In the genomic region with DNA sequence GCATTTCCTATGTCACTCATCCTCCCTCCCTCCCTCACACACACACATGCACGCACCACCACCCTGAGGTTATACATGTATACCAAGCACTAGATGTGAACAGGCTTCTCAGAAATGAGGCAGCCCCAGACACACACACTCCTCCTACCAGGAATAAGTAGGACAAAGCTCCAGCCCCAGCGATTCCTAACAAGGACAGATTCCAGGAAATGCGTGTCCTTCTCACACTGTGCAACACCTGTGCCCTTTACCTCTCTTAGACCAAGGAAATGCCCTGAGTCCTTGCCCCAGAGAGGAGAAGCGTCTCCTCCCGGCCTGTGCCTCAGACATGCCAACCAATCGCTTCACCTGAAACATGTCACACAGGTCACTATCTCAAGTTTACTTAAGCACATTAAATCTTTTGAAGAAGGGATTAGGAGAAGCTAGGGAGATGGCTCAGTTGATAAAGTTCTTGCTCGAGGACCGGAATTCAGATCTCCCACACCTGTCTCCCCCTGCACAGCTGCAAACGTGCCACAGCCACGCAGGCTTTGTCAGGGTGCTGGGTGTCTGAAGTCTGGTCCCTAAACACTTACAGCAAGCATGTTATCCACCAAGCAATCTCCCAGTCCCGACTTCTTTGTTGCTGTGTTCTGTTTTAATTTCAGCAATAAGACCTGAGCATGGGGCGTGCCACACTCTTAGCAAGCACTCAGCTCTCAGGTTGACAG, we compare ENCODE assay signal across 14 mouse cellular contexts. TPM values are rescaled to one million over a fixed set of nuclear protein-coding genes. Genes with fewer than 3 reads are reported as not detected.
A peak's percentile ranks its signal among the peaks of the same experiment; 100 is the strongest.
DNase-seq lines count a peak whose midpoint lies in the region; ATAC-seq and TF ChIP-seq lines count a peak whose summit lies in the region.
"Had no signal": no experiment of that assay in that cellular context is flagged by ENCODE, and none has a peak within 500 bp of the region (broad histone marks: within the 10 kb centered on the region; RNA-seq: fewer than 3 reads in every experiment).

No protein-coding gene starts in this region.

- no peak for DNase-seq in gastrocnemius, adult 2 months
- no peak for DNase-seq in gastrocnemius, postnatal 14 days
- DNase-seq in 3T3-L1 (ENCODE audit: low read depth, low spot score) = peak; percentile 6
- peak; percentile 41 for DNase-seq in cerebellum, adult 8-10 months
- no peak for DNase-seq in right cerebral cortex, postnatal 36 days (ENCODE audit: low spot score in 2 of 2)
- no peak for DNase-seq in retina, postnatal 1 day
- DNase-seq: kidney, adult 9 months had no signal

- no peak overlapping the region for H3K4me2 ChIP-seq in midbrain, embryonic 16.5 days (ENCODE audit: low read length)
- H3K4me2 ChIP-seq: liver, embryonic 15.5 days; midbrain, embryonic 12.5 days; neural tube, embryonic 15.5 days had no signal

- H3K9ac ChIP-seq in midbrain, embryonic 16.5 days (ENCODE audit: low read depth, low read length) = no peak overlapping the region
- H3K9ac ChIP-seq: liver, embryonic 15.5 days; midbrain, embryonic 12.5 days; neural tube, embryonic 15.5 days had no signal

- H3K27ac ChIP-seq in gastrocnemius, adult 2 months = peak overlapping the region; percentile 62; the same call in 1 of the 2 replicates
- peak overlapping the region; percentile 19; the same call in 1 of the 2 replicates for H3K27ac ChIP-seq in olfactory bulb, adult 2 months (ENCODE audit: insufficient read depth, low read depth, low read length)
- H3K27ac ChIP-seq in midbrain, embryonic 16.5 days (ENCODE audit: low read length) = no peak overlapping the region
- H3K27ac ChIP-seq: left cerebral cortex, adult 2 months; liver, embryonic 15.5 days; midbrain, embryonic 12.5 days; neural tube, embryonic 15.5 days had no signal

- no peak for ATAC-seq in midbrain, embryonic 16.5 days

- no peak for TF ChIP-seq POLR2A in olfactory bulb, adult 2 months (IDR thresholded peaks at IDR 0.05; ENCODE audit: insufficient read depth, low read depth, low read length)

- no peak overlapping the region; the same call in 1 of the 2 replicates for H3K4me3 ChIP-seq in gastrocnemius, adult 2 months
- no peak overlapping the region for H3K4me3 ChIP-seq in olfactory bulb, adult 2 months (ENCODE audit: insufficient read depth, low read depth, low read length)
- no peak overlapping the region for H3K4me3 ChIP-seq in midbrain, embryonic 16.5 days (ENCODE audit: low read depth, low read length)
- H3K4me3 ChIP-seq: left cerebral cortex, adult 2 months; liver, embryonic 15.5 days; midbrain, embryonic 12.5 days; neural tube, embryonic 15.5 days had no signal

- 60% methylated on average over 12 of the region's 12 CpGs for WGBS in olfactory bulb, adult 2 months
- 80% methylated on average over 12 of the region's 12 CpGs for WGBS in midbrain, embryonic 16.5 days

- peaks cover 63% of the 10 kb centered on the region for H3K4me1 ChIP-seq in olfactory bulb, adult 2 months (ENCODE audit: control insufficient read depth, insufficient read depth, low read length)
- peaks cover 2% of the 10 kb centered on the region for H3K4me1 ChIP-seq in midbrain, embryonic 16.5 days (ENCODE audit: control insufficient read depth, insufficient read depth, low read length)

- intact Hi-C loops in gastrocnemius, adult 2 months (cut with DNase I) = no loop called here
- intact Hi-C loops in gastrocnemius, postnatal 14 days (cut with DNase I; ENCODE audit: low total_unique reads) = no loop called here

- TF ChIP-seq CTCF in gastrocnemius, adult 2 months (IDR thresholded peaks at IDR 0.05) = no peak
- no peak for TF ChIP-seq CTCF in olfactory bulb, adult 2 months (IDR thresholded peaks at IDR 0.05; ENCODE audit: insufficient read depth, low read depth, low read length)

- H3K9me3 ChIP-seq in midbrain, embryonic 16.5 days (replicated peaks; ENCODE audit: control insufficient read depth, low read length, poor library complexity, severe bottlenecking) = no peaks in the 10 kb centered on the region
- H3K9me3 ChIP-seq: liver, embryonic 15.5 days; midbrain, embryonic 12.5 days; neural tube, embryonic 15.5 days had no signal

- H3K36me3 ChIP-seq in midbrain, embryonic 16.5 days (ENCODE audit: control insufficient read depth, insufficient read depth, low read length) = 0 out of 2 replicates have a peak, but pooled peaks cover under 1% of the 10 kb centered on the region

- H3K27me3 ChIP-seq in midbrain, embryonic 16.5 days (ENCODE audit: control insufficient read depth, insufficient read depth, low read depth, low read length) = no peaks in the 10 kb centered on the region
- H3K27me3 ChIP-seq: liver, embryonic 15.5 days; midbrain, embryonic 12.5 days; neural tube, embryonic 15.5 days had no signal

RNA-seq across cellular contexts. Expression of a gene that starts 25.5 kb away (rescaled TPM):
- 10 to 100 TPM; 31.1 to 35.9 TPM for total RNA-seq in gastrocnemius, adult 2 months (2021)
- total RNA-seq in gastrocnemius, postnatal 14 days (2021) = 10 to 100 TPM; 34.4 to 36.8 TPM
- 129 TPM in 1 of 2 replicates, not detected in the other for polyA plus RNA-seq in olfactory bulb, adult 2 months (2012; ENCODE audit: insufficient read depth, insufficient read length, low replicate concordance, missing spikeins)
- polyA plus RNA-seq in midbrain, embryonic 16.5 days (2015; fragmentation: Nextera tagmentation; extraction: Ambion mirVana) = 54.1 and 57.9 TPM in 2 replicates

RNA-seq across cellular contexts. Expression of a gene that starts 53.7 kb away (rescaled TPM):
- total RNA-seq in gastrocnemius, adult 2 months (2021) = 10 to 100 TPM in 1 of 2 experiments, 1 to 10 TPM in 1; 7.9 to 21.0 TPM
- 10 to 100 TPM in 1 of 2 experiments, 1 to 10 TPM in 1; 8.9 to 20.7 TPM for total RNA-seq in gastrocnemius, postnatal 14 days (2021)
- not detected in 2 replicates for polyA plus RNA-seq in olfactory bulb, adult 2 months (2012; ENCODE audit: insufficient read depth, insufficient read length, low replicate concordance, missing spikeins)
- 0.43 TPM in 1 of 2 replicates, not detected in the other for polyA plus RNA-seq in midbrain, embryonic 16.5 days (2015; fragmentation: Nextera tagmentation; extraction: Ambion mirVana)
- total RNA-seq: left cerebral cortex, adult 2 months had no signal
- polyA plus RNA-seq: liver, embryonic 15.5 days; midbrain, embryonic 12.5 days; neural tube, embryonic 15.5 days; spleen, adult 2 months had no signal

Comparison
In these comparisons a context has a peak if more than half of its experiments do, and no peak if none do; other contexts are left out.
1. DNase-seq: peak in 3T3-L1 (single experiment) and cerebellum, adult 8-10 months (single experiment); none in gastrocnemius, adult 2 months (single experiment), gastrocnemius, postnatal 14 days (single experiment), right cerebral cortex, postnatal 36 days (0 of 2) and retina, postnatal 1 day (single experiment).